Mouse (Mus musculus) hindbrain, embryonic 15.5 days (tissue): ENCODE data around the gene E2f3. TPM values are rescaled to one million over a fixed set of nuclear protein-coding genes. Genes with fewer than 3 reads are reported as not detected.

Experiments
- ATAC-seq: fragments of 200-750 bp; cut with Nextera tagmentation; 2 replicates; pipeline ENCODE4 v1.8.0; 2017; ENCODE audit warnings: low read depth, moderate number of reproducible peaks, moderate TSS enrichment; ENCODE audit not compliant: low FRiP score
- H3K27ac ChIP-seq: fragments of 300-500 bp; sonication (generic); replicated peaks from 2 replicates; pipeline ENCODE4 v1.5.1; 2015; ENCODE audit warnings: mild to moderate bottlenecking, inconsistent platforms
- H3K27me3 ChIP-seq: fragments of 300-500 bp; sonication (generic); 2 replicates; pipeline ENCODE4 v1.6.1; 2015; ENCODE audit warnings: control low read depth, inconsistent platforms
- H3K36me3 ChIP-seq: fragments of 300-500 bp; sonication (generic); 2 replicates; pipeline ENCODE4 v1.6.1; 2015; ENCODE audit warnings: control low read depth, inconsistent platforms
- H3K4me1 ChIP-seq: fragments of 300-500 bp; sonication (generic); replicated peaks from 2 replicates; pipeline ENCODE4 v1.6.1; 2015; ENCODE audit warnings: control low read depth, inconsistent platforms
- H3K4me2 ChIP-seq: fragments of 300-500 bp; sonication (generic); 2 replicates; pipeline ENCODE4 v1.6.1; 2015; ENCODE audit warnings: moderate library complexity, mild to moderate bottlenecking, inconsistent platforms
- H3K4me3 ChIP-seq: fragments of 300-500 bp; sonication (generic); 2 replicates; pipeline ENCODE4 v1.5.1; 2015; ENCODE audit warnings: mild to moderate bottlenecking, inconsistent platforms
- H3K9ac ChIP-seq: fragments of 300-500 bp; sonication (generic); 2 replicates; pipeline ENCODE4 v1.6.1; 2015; ENCODE audit warnings: inconsistent platforms
- H3K9me3 ChIP-seq: fragments of 300-500 bp; sonication (generic); 2 replicates; pipeline ENCODE4 v1.6.1; 2016; ENCODE audit warnings: control low read depth, inconsistent platforms
- WGBS: fragments of 180-500 bp; shearing (Covaris S2); methylation state at CpG from one replicate; pipeline ENCODE4 v1.1.7; 2015; 5-methylcytosine and 5-hydroxymethylcytosine counted together
- polyA plus RNA-seq: library from polyadenylated mRNA; unstranded; fragments of >200 nt; fragmentation: Nextera tagmentation; extraction: Ambion mirVana; gene quantifications from 2 replicates; pipeline ENCODE4 v1.2.1, GENCODE M21; 2015

E2f3 gene
- polyA plus RNA-seq, 1 experiment from 2014 or later = 5.5 TPM

DNA sequence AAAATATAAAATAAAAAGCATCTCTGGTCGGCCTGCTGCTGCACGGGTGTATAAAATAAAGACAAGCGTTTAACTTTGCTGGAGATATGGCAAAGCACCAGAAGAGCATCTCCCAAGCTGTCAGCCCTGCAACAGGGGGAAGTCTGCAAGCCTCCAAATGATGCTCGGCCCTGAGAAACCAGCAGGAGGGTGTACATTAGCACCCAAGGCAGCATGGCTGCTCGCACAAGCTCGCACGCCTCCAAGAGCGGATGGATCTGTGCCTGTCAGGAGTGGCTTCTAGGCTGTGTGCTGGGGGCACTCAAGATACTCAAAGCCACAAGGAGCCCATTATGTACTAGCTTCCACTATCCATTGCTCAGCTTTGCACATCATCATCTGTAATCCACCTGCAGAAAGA, 39.8 kb downstream of the E2f3 start:
- ATAC-seq = no peak

DNA sequence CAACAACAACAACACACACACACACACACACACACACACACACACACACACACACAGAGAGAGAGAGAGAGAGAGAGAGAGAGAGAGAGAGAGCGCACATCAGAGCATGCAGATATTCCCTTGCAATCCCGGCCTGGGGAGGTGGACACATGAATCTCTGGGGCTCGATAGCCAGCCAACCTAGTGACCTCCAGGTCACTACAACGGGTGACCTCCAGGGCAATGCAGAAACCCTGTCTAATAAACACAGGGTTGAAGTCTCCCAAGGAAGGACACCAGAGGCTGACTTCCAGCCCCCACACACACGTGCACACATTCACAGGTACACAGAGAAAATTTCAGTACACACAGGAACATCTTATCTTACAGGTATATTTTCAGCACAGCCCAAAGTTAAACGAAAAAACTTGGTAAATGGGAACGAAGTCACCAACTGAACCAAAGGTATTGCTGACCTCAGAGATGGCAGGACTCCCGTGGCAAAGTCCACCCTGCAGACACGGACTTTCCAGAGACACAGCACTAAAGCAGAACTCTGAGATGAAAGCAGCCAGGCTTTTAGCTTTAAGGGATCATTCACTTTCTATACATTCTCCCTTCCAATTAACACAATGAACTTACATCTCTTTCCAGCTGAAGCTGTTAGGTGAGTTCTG, 40.8 kb downstream of the E2f3 start:
- Histone ChIP-seq H3K9me3 (no peaks in the 10 kb centered on the region), H3K4me3 (no peak overlapping the region), H3K4me1 (0 out of 2 replicates have a peak, but pooled peaks cover 5% of the 10 kb centered on the region), H3K4me2 (no peak overlapping the region), H3K36me3 (no peaks in the 10 kb centered on the region), H3K27me3 (no peaks in the 10 kb centered on the region), H3K27ac (no peak overlapping the region), H3K9ac (no peak overlapping the region)
- 81% methylated on average over 9 of the region's 9 CpGs for WGBS
- ATAC-seq = no peak

More for the DNA sequence above, 39.8 kb downstream of the E2f3 start:
- 81% methylated on average over 8 of the region's 8 CpGs for WGBS
- H3K36me3 ChIP-seq = no peaks in the 10 kb centered on the region; the same call in 1 of the 2 replicates
- H3K4me1 ChIP-seq = 0 out of 2 replicates have a peak, but pooled peaks cover 5% of the 10 kb centered on the region
- no peaks in the 10 kb centered on the region for H3K27me3 ChIP-seq
- H3K4me2 ChIP-seq = no peak overlapping the region
- H3K4me3 ChIP-seq = no peak overlapping the region
- no peak overlapping the region for H3K27ac ChIP-seq
- no peak overlapping the region for H3K9ac ChIP-seq
- no peaks in the 10 kb centered on the region for H3K9me3 ChIP-seq

DNA sequence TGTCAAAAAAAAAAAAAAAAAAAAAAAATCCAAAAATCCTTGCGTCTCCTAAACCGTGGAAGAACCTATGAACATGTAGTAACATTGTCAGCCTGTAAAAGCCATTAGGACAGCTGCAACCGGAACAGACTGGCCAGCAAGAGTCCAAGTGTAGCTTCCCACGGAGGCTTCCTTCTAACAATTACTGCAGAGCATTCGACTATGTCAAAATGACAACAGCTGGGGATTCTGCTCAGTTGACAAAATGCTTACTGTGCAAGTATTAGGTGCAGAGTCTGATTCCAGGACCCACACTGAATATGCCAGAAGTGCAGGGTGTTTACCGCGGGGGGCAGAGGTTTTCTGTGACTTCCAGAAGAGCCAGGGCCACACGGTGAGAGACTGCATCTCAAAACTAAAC, 41.4 kb downstream of the E2f3 start:
- Histone ChIP-seq H3K27me3 (no peaks in the 10 kb centered on the region), H3K9me3 (no peaks in the 10 kb centered on the region), H3K4me3 (no peak overlapping the region), H3K9ac (no peak overlapping the region), H3K36me3 (no peaks in the 10 kb centered on the region), H3K27ac (no peak overlapping the region), H3K4me2 (no peak overlapping the region), H3K4me1 (0 out of 2 replicates have a peak, but pooled peaks cover 5% of the 10 kb centered on the region)
- 75% methylated on average over 8 of the region's 8 CpGs for WGBS
- no peak for ATAC-seq

DNA sequence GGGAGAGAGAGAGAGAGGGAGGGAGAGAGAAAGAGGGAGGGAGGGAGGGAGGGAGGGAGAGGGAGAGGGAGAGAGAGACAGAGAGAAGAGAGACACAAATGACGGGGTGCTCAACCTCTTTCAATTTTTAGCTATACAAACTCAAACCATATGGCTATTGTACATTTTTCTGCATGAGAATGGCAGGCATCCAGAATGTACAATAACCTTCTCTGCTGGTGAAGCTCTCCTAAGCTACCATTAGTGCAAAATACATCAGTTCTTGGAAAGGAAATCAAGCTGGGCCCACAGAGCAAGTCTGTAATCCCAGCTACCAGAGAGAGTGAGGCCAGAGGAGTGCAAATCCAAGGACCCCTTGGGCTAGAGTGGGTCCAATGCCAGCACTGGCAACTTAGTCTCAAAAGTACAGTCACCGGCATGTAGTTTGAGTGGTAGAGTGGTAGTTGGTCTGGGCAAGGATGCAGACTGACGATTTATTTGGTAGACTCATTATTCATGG, 42.3 kb downstream of the E2f3 start:
- no peak overlapping the region for H3K9ac ChIP-seq
- H3K4me2 ChIP-seq = no peak overlapping the region
- H3K4me1 ChIP-seq = 0 out of 2 replicates have a peak, but pooled peaks cover 5% of the 10 kb centered on the region
- H3K9me3 ChIP-seq = no peaks in the 10 kb centered on the region
- H3K36me3 ChIP-seq = no peaks in the 10 kb centered on the region
- WGBS = 72% methylated on average over 3 of the region's 3 CpGs
- H3K27ac ChIP-seq = no peak overlapping the region
- H3K4me3 ChIP-seq = no peak overlapping the region
- no peak for ATAC-seq
- no peaks in the 10 kb centered on the region for H3K27me3 ChIP-seq

DNA sequence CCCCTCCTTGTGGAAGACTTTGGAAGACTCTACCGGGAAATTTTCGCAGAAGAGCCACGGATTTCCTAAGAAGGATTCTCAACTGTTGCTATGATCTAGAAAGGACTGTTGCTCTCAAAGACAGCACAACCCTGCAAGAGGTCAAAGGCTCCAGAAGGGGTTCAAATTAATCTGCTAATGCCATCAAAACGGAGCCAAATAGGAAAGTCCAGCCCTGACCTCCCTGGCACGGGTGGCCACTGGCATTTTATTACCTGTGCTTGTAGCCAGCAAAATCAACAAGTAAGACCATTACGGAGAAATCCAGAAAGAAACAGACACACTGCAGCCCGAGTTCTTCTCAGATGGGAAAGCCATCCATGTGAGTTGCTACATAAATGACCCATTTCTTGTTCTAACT, 45.8 kb downstream of the E2f3 start:
- Histone ChIP-seq H3K27me3 (no peaks in the 10 kb centered on the region), H3K9ac (no peak overlapping the region), H3K36me3 (no peaks in the 10 kb centered on the region), H3K27ac (no peak overlapping the region), H3K9me3 (no peaks in the 10 kb centered on the region), H3K4me2 (no peak overlapping the region), H3K4me3 (no peak overlapping the region), H3K4me1 (0 out of 2 replicates have a peak, but pooled peaks cover 5% of the 10 kb centered on the region)
- WGBS = 91% methylated on average over 7 of the region's 7 CpGs
- ATAC-seq = no peak

DNA sequence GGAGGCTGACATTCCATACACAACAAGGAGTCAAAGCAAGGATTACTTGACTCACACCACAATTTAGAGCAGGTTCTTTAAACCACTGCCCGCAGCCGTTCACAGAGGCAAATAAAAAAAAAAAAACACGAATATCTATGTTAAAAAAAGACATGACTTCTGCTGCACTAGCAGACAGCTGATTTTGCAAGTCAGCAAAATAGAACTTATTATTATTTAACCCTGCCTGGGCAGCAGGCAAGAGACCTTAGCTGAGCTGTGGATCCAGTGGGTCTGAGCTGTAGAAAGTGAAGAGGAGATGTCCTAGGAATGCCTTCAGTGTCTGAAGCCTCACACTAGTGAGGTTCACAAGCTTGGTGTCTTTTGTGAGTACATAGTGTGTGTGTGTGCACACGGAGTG, 46.5 kb downstream of the E2f3 start:
- H3K4me2 ChIP-seq = no peak overlapping the region
- H3K27me3 ChIP-seq = no peaks in the 10 kb centered on the region
- H3K9ac ChIP-seq = no peak overlapping the region
- 0 out of 2 replicates have a peak, but pooled peaks cover 5% of the 10 kb centered on the region for H3K4me1 ChIP-seq
- no peak overlapping the region for H3K27ac ChIP-seq
- H3K36me3 ChIP-seq = no peaks in the 10 kb centered on the region
- H3K4me3 ChIP-seq = no peak overlapping the region
- no peaks in the 10 kb centered on the region for H3K9me3 ChIP-seq
- ATAC-seq = no peak
- WGBS = 86% methylated on average over 4 of the region's 4 CpGs

DNA sequence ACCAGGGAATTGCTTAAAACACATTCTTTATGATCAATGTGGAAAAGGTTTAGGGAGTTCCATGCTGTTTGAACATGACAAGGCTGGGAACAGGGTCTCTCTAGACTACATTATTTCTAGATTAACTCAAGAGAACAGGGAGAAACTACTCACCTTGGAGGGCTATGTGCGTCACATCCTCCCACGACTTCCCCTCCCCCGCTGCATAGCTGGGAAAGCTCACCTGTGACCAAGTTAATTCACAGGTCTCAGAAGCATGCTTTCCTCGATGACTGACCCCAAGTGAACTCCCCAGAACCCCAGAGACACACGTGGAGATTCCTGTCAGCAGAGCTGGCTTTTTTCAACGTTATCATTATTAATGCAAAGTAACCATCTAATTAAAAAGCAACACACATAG, 47.1 kb downstream of the E2f3 start:
- ATAC-seq = no peak

DNA sequence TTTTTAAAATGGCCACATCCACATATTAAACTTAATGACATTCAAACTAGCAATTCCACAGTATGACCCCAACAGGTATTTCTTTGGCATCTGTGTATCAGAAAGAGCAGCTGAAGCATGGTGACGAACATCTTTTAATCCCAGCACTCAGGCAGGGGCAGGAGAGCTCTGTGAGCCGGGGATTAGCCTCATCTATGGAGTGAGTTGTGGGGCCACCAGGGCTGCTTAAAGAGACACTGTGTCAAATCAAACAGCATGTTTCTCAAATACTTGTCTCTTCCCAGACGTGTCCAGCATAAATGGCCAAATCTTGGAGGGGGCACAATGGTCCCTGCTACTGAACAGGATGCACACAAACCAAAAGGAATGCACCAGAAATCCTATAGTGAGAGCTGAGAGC, 59.7 kb downstream of the E2f3 start:
- H3K9ac ChIP-seq = no peak overlapping the region
- no peaks in the 10 kb centered on the region for H3K36me3 ChIP-seq
- H3K4me1 ChIP-seq = no peaks in the 10 kb centered on the region
- WGBS = 74% methylated on average over 3 of the region's 3 CpGs
- no peaks in the 10 kb centered on the region for H3K9me3 ChIP-seq
- no peak overlapping the region for H3K27ac ChIP-seq
- no peaks in the 10 kb centered on the region for H3K27me3 ChIP-seq
- ATAC-seq = no peak
- no peak overlapping the region for H3K4me3 ChIP-seq
- no peak overlapping the region for H3K4me2 ChIP-seq

More for the DNA sequence above, 47.1 kb downstream of the E2f3 start:
- H3K4me2 ChIP-seq = no peak overlapping the region
- no peak overlapping the region for H3K9ac ChIP-seq
- H3K4me1 ChIP-seq = 0 out of 2 replicates have a peak, but pooled peaks cover 3% of the 10 kb centered on the region
- no peak overlapping the region for H3K4me3 ChIP-seq
- H3K36me3 ChIP-seq = no peaks in the 10 kb centered on the region
- no peak overlapping the region for H3K27ac ChIP-seq
- H3K9me3 ChIP-seq = no peaks in the 10 kb centered on the region
- H3K27me3 ChIP-seq = no peaks in the 10 kb centered on the region
- 75% methylated on average over 6 of the region's 6 CpGs for WGBS

DNA sequence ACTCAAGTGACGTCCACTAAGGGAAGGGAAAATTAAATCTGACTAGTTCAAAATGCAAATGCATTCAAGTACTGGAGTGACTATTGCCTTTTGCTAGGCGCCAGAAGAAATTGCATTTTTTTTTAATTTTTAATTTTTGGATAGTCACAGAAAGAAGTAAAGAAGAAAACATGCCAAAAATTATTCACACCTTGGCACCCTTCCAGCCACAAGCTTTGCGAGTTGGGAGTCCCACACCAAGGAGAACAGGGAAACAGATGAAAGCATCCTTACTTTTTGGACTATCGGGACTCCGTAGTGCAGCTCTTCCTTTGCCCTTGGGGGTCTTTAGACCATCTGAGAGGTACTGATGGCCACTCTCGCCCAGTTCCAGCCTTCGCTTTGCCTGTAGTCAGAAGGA, 66.0 kb downstream of the E2f3 start:
- ATAC-seq = no peak
- H3K27ac ChIP-seq = no peak overlapping the region
- H3K9me3 ChIP-seq = no peaks in the 10 kb centered on the region
- H3K9ac ChIP-seq = no peak overlapping the region
- H3K4me2 ChIP-seq = no peak overlapping the region
- no peaks in the 10 kb centered on the region for H3K36me3 ChIP-seq
- H3K27me3 ChIP-seq = no peaks in the 10 kb centered on the region
- H3K4me3 ChIP-seq = no peak overlapping the region
- no peaks in the 10 kb centered on the region for H3K4me1 ChIP-seq
- WGBS = 87% methylated on average over 7 of the region's 7 CpGs

DNA sequence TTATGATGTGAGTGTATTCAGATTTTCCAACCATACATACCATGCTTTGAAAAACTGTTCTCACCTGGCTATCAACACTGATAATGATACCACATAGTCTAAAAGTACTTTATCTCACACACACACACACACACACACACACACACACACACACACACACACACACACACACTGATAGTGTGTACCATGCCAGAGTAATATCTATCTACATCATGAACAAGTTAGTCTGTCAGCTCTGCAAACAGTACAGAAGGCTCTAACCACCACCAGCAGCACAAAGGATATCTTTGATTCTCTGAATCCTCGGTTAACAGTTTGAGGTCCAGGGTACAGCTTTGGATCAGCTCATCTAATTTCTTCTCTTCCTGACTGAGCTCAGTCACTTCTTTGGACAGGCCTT, 69.3 kb downstream of the E2f3 start:
- H3K9me3 ChIP-seq = no peaks in the 10 kb centered on the region
- no peak overlapping the region for H3K9ac ChIP-seq
- peaks cover 6% of the 10 kb centered on the region for H3K36me3 ChIP-seq
- no peak overlapping the region for H3K4me3 ChIP-seq
- H3K27ac ChIP-seq = no peak overlapping the region
- H3K4me1 ChIP-seq = no peaks in the 10 kb centered on the region
- no peak for ATAC-seq
- no peak overlapping the region for H3K4me2 ChIP-seq
- 79% methylated on average over 1 of the region's 1 CpGs for WGBS
- H3K27me3 ChIP-seq = no peaks in the 10 kb centered on the region

DNA sequence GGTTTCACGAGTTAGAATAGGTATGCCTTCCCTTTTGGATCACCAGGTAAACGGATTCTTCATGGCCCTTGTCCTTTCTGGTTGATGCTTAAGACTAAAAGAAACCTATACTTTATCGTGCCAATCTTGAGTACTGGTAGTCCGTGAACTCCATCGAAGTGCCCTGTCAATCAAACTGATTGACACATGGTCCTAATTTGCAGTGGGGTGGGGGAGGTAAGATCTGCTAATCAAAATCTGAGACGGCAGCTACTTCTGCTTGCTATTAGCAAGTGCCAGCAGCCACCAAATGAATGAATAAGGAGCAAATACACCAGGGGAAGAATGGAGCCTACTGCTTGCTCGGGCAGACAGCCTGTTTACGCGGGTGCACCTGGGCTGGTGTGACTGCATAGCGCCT, 72.3 kb downstream of the E2f3 start:
- H3K36me3 ChIP-seq = peaks cover 25% of the 10 kb centered on the region
- ATAC-seq = no peak
- H3K9me3 ChIP-seq = no peaks in the 10 kb centered on the region
- H3K4me3 ChIP-seq = no peak overlapping the region
- H3K9ac ChIP-seq = no peak overlapping the region
- no peak overlapping the region for H3K4me2 ChIP-seq
- H3K4me1 ChIP-seq = no peaks in the 10 kb centered on the region
- WGBS = 87% methylated on average over 10 of the region's 10 CpGs
- H3K27me3 ChIP-seq = no peaks in the 10 kb centered on the region
- H3K27ac ChIP-seq = no peak overlapping the region

DNA sequence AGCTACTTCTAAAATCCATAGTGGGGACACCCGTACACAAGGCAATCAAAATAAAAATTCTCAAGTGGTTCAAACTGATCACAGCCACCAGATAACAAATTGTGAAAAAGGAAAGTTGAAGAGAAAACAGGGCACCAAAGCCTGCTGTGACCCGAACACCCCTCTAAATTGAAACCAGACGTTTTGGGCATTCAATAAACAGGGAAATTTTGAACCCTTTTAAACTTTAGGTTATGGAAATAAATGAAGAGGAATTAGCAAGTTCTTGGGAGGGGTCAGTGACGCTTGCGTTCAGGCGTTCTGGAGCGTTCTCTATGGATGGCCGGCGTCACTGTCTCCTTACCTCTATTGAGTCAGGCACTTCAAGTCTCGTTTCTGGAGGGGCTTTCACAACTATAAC, 72.8 kb downstream of the E2f3 start:
- H3K9me3 ChIP-seq = no peaks in the 10 kb centered on the region
- no peak overlapping the region for H3K4me2 ChIP-seq
- no peak overlapping the region for H3K27ac ChIP-seq
- H3K4me1 ChIP-seq = no peaks in the 10 kb centered on the region
- no peak for ATAC-seq
- no peak overlapping the region for H3K4me3 ChIP-seq
- H3K9ac ChIP-seq = no peak overlapping the region
- H3K36me3 ChIP-seq = peaks cover 30% of the 10 kb centered on the region
- H3K27me3 ChIP-seq = no peaks in the 10 kb centered on the region
- WGBS = 88% methylated on average over 10 of the region's 10 CpGs

DNA sequence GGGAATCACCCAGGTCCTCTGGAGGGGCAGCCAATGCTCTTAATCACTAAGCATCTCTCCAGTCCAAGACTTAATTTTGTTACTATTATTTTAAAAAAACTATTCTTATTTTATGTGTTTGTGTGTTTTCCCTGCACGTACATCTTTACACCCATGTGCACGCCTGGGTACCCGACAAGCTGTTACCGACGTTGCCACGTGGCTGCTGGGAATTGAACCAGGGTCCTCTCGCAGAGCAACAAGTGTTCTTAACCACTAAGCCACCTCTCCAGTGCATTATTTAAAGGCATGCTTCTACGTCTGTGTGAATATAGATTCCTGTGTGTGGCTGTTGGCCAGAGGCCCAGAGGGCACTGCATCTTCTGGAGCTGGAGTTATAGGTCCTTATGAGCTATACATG, 73.6 kb downstream of the E2f3 start:
- Histone ChIP-seq H3K4me2 (no peak overlapping the region), H3K4me3 (no peak overlapping the region), H3K27ac (no peak overlapping the region), H3K9me3 (no peaks in the 10 kb centered on the region), H3K4me1 (no peaks in the 10 kb centered on the region), H3K9ac (no peak overlapping the region), H3K27me3 (no peaks in the 10 kb centered on the region), H3K36me3 (peaks cover 37% of the 10 kb centered on the region)
- 98% methylated on average over 8 of the region's 8 CpGs for WGBS
- ATAC-seq = no peak
